Mouse (Mus musculus): ENCODE results near the gene 1700013G24Rik. TPM values are rescaled to one million over a fixed set of nuclear protein-coding genes. Genes with fewer than 3 reads are reported as not detected.
"Not testable (repeated sequence)": the region's sequence is repeated elsewhere in the genome, so short reads cannot be mapped to it uniquely, and the experiment has no call there.

1700013G24Rik gene
- not detected for total RNA-seq (2021)
- long read RNA-seq, experiment 1 = 0 reads
- long read RNA-seq, experiment 2 = 0 reads

GRCm38 (mm10) chr4:137453234-137453767 is at the start of gene 1700013G24Rik:
1700013G24Rik (plus strand) TSS chr4:137453284.
- DNase-seq (ENCODE audit: low spot score in 2 of 2) = no peak

DNA sequence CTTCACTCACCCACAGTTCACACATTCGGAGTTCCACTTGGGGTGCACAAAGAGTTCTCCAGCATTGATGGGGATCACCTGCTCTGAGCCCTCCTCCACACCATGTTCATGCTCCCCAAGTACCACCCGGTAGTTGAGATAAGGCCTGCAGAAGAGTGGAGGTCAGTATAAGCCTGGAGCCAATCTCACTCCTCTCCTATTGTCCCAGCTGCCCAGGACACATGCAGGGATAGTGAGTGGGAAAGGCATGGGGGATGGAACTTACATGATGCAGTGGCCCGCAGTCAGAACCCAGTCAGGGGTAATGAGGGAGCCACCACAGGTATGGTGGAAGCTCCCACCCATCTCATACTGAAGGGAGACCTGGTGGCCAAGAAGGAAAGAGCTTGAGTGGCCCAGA is 47.5 kb upstream of the 1700013G24Rik start:
- no peak for DNase-seq (ENCODE audit: low spot score in 2 of 2)

DNA sequence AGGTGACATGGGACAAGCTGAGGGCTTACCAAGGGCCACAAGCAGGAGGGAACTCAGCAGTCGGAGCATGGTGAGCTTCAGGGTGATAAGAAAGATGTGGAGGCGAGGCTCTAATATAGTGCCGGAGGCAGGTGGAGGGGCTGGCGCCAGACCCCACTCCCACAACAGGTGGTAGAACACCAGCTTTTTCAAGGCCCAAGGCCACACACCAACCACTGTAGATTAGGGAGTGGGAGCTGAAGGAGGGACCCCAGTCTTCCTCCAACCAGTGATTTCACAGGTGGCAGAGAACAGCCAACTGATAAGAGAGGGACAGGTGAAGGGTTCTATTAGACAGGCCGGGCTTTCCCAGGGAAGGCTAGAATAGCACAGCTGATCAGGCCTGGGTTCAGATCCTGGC is 43.4 kb upstream of the 1700013G24Rik start, which contains the start of gene Cela3a:
Cela3a (minus strand) TSS at position 101 of the 400 bp plus-strand sequence.
- DNase-seq (ENCODE audit: low spot score in 2 of 2) = no peak

GRCm38 (mm10) chr4:137412185-137412709 is 40.8 kb upstream of the 1700013G24Rik start:
- not testable (repeated sequence) for DNase-seq (ENCODE audit: low spot score in 2 of 2)

DNA sequence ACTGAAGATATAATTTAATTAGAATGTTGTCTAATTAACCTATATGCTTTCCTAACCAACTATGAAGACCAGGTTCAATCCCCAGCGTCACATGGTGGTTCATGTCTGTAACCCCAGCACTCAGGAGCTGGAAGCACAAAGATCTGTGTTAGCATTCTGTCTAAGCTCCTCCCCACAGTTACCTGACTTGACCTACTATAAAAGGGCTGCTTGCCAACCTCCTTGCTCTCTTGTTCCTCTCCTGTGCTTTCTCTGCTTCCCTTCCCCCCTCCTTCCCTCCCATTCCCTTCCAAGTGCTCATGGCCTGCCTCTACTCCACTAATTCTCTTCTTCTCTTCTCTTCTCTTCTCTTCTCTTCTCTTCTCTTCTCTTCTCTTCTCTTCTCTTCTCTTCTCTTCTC is 38.1 kb upstream of the 1700013G24Rik start:
- no peak for DNase-seq (ENCODE audit: low spot score in 2 of 2)

- no peak for DNase-seq (ENCODE audit: low spot score in 2 of 2)
These were observed 35.1 kb upstream of the 1700013G24Rik start for GRCm38 (mm10) chr4:137417712-137418564.

- DNase-seq (ENCODE audit: low spot score in 2 of 2) = no peak
These were observed 22.6 kb upstream of the 1700013G24Rik start, which contains the start of gene Cela3b for GRCm38 (mm10) chr4:137430502-137430901. Cela3b (minus strand) TSS chr4:137430540.

- DNase-seq (ENCODE audit: low spot score in 2 of 2) = not testable (repeated sequence)
These were observed 20.2 kb upstream of the 1700013G24Rik start for GRCm38 (mm10) chr4:137432700-137433550.

GRCm38 (mm10) chr4:137436979-137437669 is 16.0 kb upstream of the 1700013G24Rik start:
- DNase-seq (ENCODE audit: low spot score in 2 of 2) = no peak

DNA sequence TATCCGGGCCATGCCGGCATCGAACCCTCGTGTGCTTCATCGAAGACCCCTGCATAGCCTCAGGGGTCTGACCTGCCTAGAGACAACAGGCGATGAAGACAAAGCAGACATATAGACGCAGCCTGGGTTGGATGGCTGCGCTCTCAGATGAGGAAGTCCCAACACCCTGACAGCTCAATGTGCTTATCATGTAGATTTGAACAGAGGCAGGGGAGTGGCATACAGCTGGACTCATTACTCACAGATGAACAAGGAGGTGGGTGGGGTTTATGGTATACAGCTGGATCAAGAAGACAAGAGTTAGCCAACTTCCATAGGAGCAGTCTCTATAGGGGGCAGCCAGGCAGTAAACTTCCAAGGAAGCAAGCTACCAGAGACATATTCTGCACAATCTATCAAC is 14.2 kb upstream of the 1700013G24Rik start:
- no peak for DNase-seq (ENCODE audit: low spot score in 2 of 2)

GRCm38 (mm10) chr4:137441332-137441731 is 11.8 kb upstream of the 1700013G24Rik start:
- no peak for DNase-seq (ENCODE audit: low spot score in 2 of 2)

GRCm38 (mm10) chr4:137443625-137444024 is 9.5 kb upstream of the 1700013G24Rik start:
- peak; percentile 70 to 73 for DNase-seq (ENCODE audit: low spot score in 2 of 2)

- no peak for DNase-seq (ENCODE audit: low spot score in 2 of 2)
These were observed 7.2 kb upstream of the 1700013G24Rik start for GRCm38 (mm10) chr4:137445881-137446280.

- DNase-seq (ENCODE audit: low spot score in 2 of 2) = no peak
These were observed 5.5 kb upstream of the 1700013G24Rik start for GRCm38 (mm10) chr4:137447363-137448196.

GRCm38 (mm10) chr4:137448197-137448596 is 4.9 kb upstream of the 1700013G24Rik start:
- DNase-seq (ENCODE audit: low spot score in 2 of 2) = peak in 1 of 2 experiments; percentile 6

GRCm38 (mm10) chr4:137448641-137449040 is 4.4 kb upstream of the 1700013G24Rik start:
- DNase-seq (ENCODE audit: low spot score in 2 of 2) = no peak

DNA sequence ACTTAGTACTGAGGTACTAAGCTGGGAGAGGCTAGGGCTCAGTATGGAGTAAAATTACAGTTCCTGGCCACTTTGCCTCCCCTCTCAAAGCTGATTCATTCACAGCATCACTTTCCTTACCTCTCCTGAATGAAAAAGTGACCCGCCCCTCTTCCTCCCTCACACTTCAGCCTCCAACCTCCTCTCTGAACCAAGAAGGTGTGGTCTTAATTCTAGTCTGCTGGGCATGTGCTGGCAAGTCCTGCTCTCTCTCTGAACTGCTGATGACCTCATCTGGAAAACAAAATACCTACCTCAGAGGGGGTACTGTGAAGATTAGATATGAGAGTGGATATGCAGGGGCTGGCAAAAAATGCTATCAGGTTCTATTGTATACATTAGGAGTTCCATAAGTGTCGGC is 4.0 kb upstream of the 1700013G24Rik start:
- no peak for DNase-seq (ENCODE audit: low spot score in 2 of 2)

DNA sequence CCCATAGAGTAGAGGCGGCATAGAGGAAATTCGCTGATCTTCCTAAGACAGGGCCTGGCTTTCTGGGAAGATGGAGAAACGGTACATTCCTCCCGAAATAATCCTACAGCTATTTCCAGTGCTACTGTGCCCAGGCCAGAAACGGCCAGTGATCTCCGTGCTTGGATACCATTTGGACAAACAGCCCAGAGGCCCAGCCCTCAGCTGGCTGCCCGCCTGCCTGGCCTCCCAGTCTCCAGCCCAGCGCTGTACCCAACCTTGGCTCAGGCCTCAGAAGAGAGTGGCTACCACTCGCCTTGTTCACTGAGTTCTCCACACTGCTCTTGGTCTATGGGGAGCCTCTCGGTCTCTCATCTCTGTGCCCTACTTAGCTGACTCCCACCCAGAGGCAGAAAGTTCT is 3.4 kb upstream of the 1700013G24Rik start:
- no peak for DNase-seq (ENCODE audit: low spot score in 2 of 2)

DNA sequence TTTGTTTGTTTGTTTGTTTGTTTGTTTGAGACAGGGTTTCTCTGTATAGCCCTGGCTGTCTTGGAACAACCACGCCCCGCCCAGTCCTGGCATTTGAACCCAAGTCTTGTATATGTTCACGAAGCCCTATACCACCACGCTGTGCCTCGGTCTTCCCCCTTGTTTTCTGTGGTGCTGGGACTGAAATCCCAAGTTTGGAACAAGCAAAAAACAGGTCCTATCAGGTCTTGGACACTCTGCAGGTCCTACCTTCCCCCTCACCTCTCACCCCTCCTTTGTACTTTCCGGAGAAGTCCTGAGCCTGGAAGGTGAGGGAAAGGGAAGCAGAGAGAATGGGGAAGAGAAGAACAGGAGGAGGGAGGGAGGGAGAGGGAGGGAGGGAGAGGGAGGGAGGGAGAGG is 894 bp upstream of the 1700013G24Rik start:
- DNase-seq (ENCODE audit: low spot score in 2 of 2) = no peak

DNA sequence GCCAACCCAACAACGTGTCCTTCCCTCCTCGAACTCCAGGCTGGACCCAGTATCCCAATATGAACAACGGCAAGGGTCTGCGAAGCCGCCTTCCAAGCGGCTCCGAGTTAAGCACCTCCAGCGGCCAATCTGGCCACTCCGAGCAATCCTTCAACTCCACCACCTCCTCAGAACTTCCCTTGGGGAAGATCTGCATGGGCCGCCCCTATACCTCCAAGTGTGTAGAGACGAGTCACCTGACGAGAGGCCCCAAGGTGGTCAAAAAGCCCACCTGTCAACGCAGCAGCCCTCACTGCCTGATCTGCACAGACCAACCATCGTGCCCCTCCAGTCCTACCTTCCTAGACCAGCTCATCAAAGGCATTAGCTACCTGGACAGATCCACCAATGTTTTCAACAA is 1.5 kb downstream of the 1700013G24Rik start:
- no peak for DNase-seq (ENCODE audit: low spot score in 2 of 2)
